Mouse (Mus musculus): ENCODE results near the gene Tmem247. TPM values are rescaled to one million over a fixed set of nuclear protein-coding genes. Genes with fewer than 3 reads are reported as not detected.
A peak's percentile ranks its signal among the peaks of the same experiment; 100 is the strongest.

Gene Tmem247
- polyA plus RNA-seq, 1 experiment from 2014 or later, result not detected

- no peaks in the 10 kb centered on the region for H3K36me3 ChIP-seq (ENCODE audit: insufficient read depth)
- H3K4me1 ChIP-seq (ENCODE audit: insufficient read depth), result no peaks in the 10 kb centered on the region
- ATAC-seq (ENCODE audit: insufficient read depth) (no peak), DNase-seq (no peak)
- H3K9ac ChIP-seq, result no peak overlapping the region
- no peak overlapping the region for H3K4me2 ChIP-seq
- WGBS, result 73% methylated on average over 7 of the region's 7 CpGs
- no peak overlapping the region for H3K4me3 ChIP-seq (ENCODE audit: low read depth, low read length)
- H3K27ac ChIP-seq (ENCODE audit: low read depth), result no peak overlapping the region
- H3K27me3 ChIP-seq (ENCODE audit: insufficient read depth, low read length), result no peaks in the 10 kb centered on the region
- no peak for TF ChIP-seq CTCF (IDR thresholded peaks at IDR 0.05; ENCODE audit: low read depth)
- H3K9me3 ChIP-seq (ENCODE audit: low read depth, low read length), result no peaks in the 10 kb centered on the region
Measured at GRCm38 (mm10) chr17:86913003-86913607, 4.0 kb upstream of the Tmem247 start.

- no peak for ATAC-seq (ENCODE audit: insufficient read depth)
- no peak for DNase-seq
- Histone ChIP-seq H3K36me3 (ENCODE audit: insufficient read depth) (no peaks in the 10 kb centered on the region), H3K4me2 (no peak overlapping the region), H3K4me3 (ENCODE audit: low read depth, low read length) (no peak overlapping the region), H3K9me3 (ENCODE audit: low read depth, low read length) (no peaks in the 10 kb centered on the region), H3K27ac (ENCODE audit: low read depth) (no peak overlapping the region), H3K4me1 (ENCODE audit: insufficient read depth) (no peaks in the 10 kb centered on the region), H3K9ac (no peak overlapping the region), H3K27me3 (ENCODE audit: insufficient read depth, low read length) (no peaks in the 10 kb centered on the region)
- TF ChIP-seq CTCF (IDR thresholded peaks at IDR 0.05; ENCODE audit: low read depth), result peak; percentile 39; the same call in 1 of the 2 replicates
- WGBS, result 80% methylated on average over 4 of the region's 4 CpGs
Measured at GRCm38 (mm10) chr17:86915540-86915939, 1.6 kb upstream of the Tmem247 start.

- 70% methylated on average over 6 of the region's 6 CpGs for WGBS
- peak; percentile 67 for TF ChIP-seq CTCF (IDR thresholded peaks at IDR 0.05; ENCODE audit: low read depth)
- Histone ChIP-seq H3K9me3 (ENCODE audit: low read depth, low read length) (no peaks in the 10 kb centered on the region), H3K27me3 (ENCODE audit: insufficient read depth, low read length) (no peaks in the 10 kb centered on the region), H3K4me2 (no peak overlapping the region), H3K36me3 (ENCODE audit: insufficient read depth) (no peaks in the 10 kb centered on the region), H3K4me1 (ENCODE audit: insufficient read depth) (no peaks in the 10 kb centered on the region), H3K4me3 (ENCODE audit: low read depth, low read length) (no peak overlapping the region), H3K9ac (no peak overlapping the region), H3K27ac (ENCODE audit: low read depth) (no peak overlapping the region)
- no peak for ATAC-seq (ENCODE audit: insufficient read depth)
- peak; percentile 48 for DNase-seq
Measured at GRCm38 (mm10) chr17:86918786-86919185, 1.6 kb downstream of the Tmem247 start.

- no peaks in the 10 kb centered on the region for H3K27me3 ChIP-seq (ENCODE audit: insufficient read depth, low read length)
- 66% methylated on average over 11 of the region's 11 CpGs for WGBS
- no peak overlapping the region for H3K4me3 ChIP-seq (ENCODE audit: low read depth, low read length)
- no peaks in the 10 kb centered on the region for H3K9me3 ChIP-seq (ENCODE audit: low read depth, low read length)
- no peak for DNase-seq
- H3K36me3 ChIP-seq (ENCODE audit: insufficient read depth), result no peaks in the 10 kb centered on the region
- H3K9ac ChIP-seq, result no peak overlapping the region
- no peaks in the 10 kb centered on the region for H3K4me1 ChIP-seq (ENCODE audit: insufficient read depth)
- no peak for TF ChIP-seq CTCF (IDR thresholded peaks at IDR 0.05; ENCODE audit: low read depth)
- no peak overlapping the region for H3K4me2 ChIP-seq
- ATAC-seq (ENCODE audit: insufficient read depth), result no peak
- H3K27ac ChIP-seq (ENCODE audit: low read depth), result no peak overlapping the region
Measured at GRCm38 (mm10) chr17:86919729-86920128, 2.6 kb downstream of the Tmem247 start.

GRCm38 (mm10) chr17:86924679-86925078, 7.5 kb downstream of the Tmem247 start:
- WGBS, result 65% methylated on average over 3 of the region's 3 CpGs
- H3K27me3 ChIP-seq (ENCODE audit: insufficient read depth, low read length), result no peaks in the 10 kb centered on the region
- H3K4me2 ChIP-seq, result no peak overlapping the region
- no peaks in the 10 kb centered on the region for H3K4me1 ChIP-seq (ENCODE audit: insufficient read depth)
- H3K9ac ChIP-seq, result no peak overlapping the region
- H3K27ac ChIP-seq (ENCODE audit: low read depth), result no peak overlapping the region
- no peaks in the 10 kb centered on the region for H3K9me3 ChIP-seq (ENCODE audit: low read depth, low read length)
- no peak for TF ChIP-seq CTCF (IDR thresholded peaks at IDR 0.05; ENCODE audit: low read depth)
- DNase-seq, result no peak
- no peak overlapping the region for H3K4me3 ChIP-seq (ENCODE audit: low read depth, low read length)
- H3K36me3 ChIP-seq (ENCODE audit: insufficient read depth), result no peaks in the 10 kb centered on the region
- ATAC-seq (ENCODE audit: insufficient read depth), result no peak

- no peaks in the 10 kb centered on the region for H3K9me3 ChIP-seq (ENCODE audit: low read depth, low read length)
- H3K4me1 ChIP-seq (ENCODE audit: insufficient read depth), result peaks cover 4% of the 10 kb centered on the region; the same call in 1 of the 2 replicates
- H3K27me3 ChIP-seq (ENCODE audit: insufficient read depth, low read length), result no peaks in the 10 kb centered on the region
- H3K4me3 ChIP-seq (ENCODE audit: low read depth, low read length), result no peak overlapping the region
- DNase-seq, result no peak
- H3K9ac ChIP-seq, result no peak overlapping the region
- H3K27ac ChIP-seq (ENCODE audit: low read depth), result no peak overlapping the region
- no peak for ATAC-seq (ENCODE audit: insufficient read depth)
- no peak overlapping the region for H3K4me2 ChIP-seq
- no peak for TF ChIP-seq CTCF (IDR thresholded peaks at IDR 0.05; ENCODE audit: low read depth)
- no peaks in the 10 kb centered on the region for H3K36me3 ChIP-seq (ENCODE audit: insufficient read depth)
- WGBS, result 76% methylated on average over 3 of the region's 3 CpGs
Measured at GRCm38 (mm10) chr17:86926836-86927235, 9.7 kb downstream of the Tmem247 start.

- WGBS, result 78% methylated on average over 6 of the region's 6 CpGs
- ATAC-seq (ENCODE audit: insufficient read depth) (no peak), DNase-seq (no peak)
- H3K27ac ChIP-seq (ENCODE audit: low read depth), result peak overlapping the region; percentile 58; the same call in 1 of the 2 replicates
- H3K36me3 ChIP-seq (ENCODE audit: insufficient read depth), result no peaks in the 10 kb centered on the region
- no peak for TF ChIP-seq CTCF (IDR thresholded peaks at IDR 0.05; ENCODE audit: low read depth)
- no peaks in the 10 kb centered on the region for H3K27me3 ChIP-seq (ENCODE audit: insufficient read depth, low read length)
- H3K4me3 ChIP-seq (ENCODE audit: low read depth, low read length), result no peak overlapping the region
- no peak overlapping the region for H3K4me2 ChIP-seq
- peaks cover 4% of the 10 kb centered on the region; the same call in 1 of the 2 replicates for H3K4me1 ChIP-seq (ENCODE audit: insufficient read depth)
- H3K9ac ChIP-seq, result no peak overlapping the region
- no peaks in the 10 kb centered on the region for H3K9me3 ChIP-seq (ENCODE audit: low read depth, low read length)
Measured at GRCm38 (mm10) chr17:86929355-86929754, 12.2 kb downstream of the Tmem247 start.

Measured in lung, embryonic 14.5 days (tissue).